Mouse (Mus musculus) MEL (cell line): Measurements from ENCODE around the gene Rock2.

ENCODE experiments used
- CTCF ChIP-seq, 3 experiments: IDR thresholded peaks in 2 of 3; conservative IDR thresholded peaks in 1 of 3; 2 replicates each; pipeline ENCODE4 v1.5.1; 2011 to 2012; ENCODE audit warnings: low read length in 3 of 3, low read depth in 2 of 3, mild to moderate bottlenecking in 2 of 3, improper control_type of control experiment in 1 of 3, inconsistent platforms in 1 of 3, mixed read lengths in 1 of 3, moderate library complexity in 1 of 3; ENCODE audit not compliant: control insufficient read depth in 1 of 3, insufficient read depth in 1 of 3, poor library complexity in 1 of 3, severe bottlenecking in 1 of 3
- E2F4 ChIP-seq: IDR thresholded peaks from 2 replicates; pipeline ENCODE4 v1.6.1; 2011; ENCODE audit warnings: low read depth, low read length, improper control_type of control experiment, borderline replicate concordance
- ELF1 ChIP-seq: IDR thresholded peaks from 2 replicates; pipeline ENCODE4 v1.6.1; 2014; ENCODE audit warnings: low read depth, mild to moderate bottlenecking, inconsistent platforms, low read length, improper control_type of control experiment, moderate library complexity
- GATA1 ChIP-seq: IDR thresholded peaks from 2 replicates; pipeline ENCODE4 v1.6.1; 2011; ENCODE audit warnings: low read depth, low read length, improper control_type of control experiment
- HCFC1 ChIP-seq: IDR thresholded peaks from 2 replicates; pipeline ENCODE4 v1.6.1; 2012; ENCODE audit warnings: low read depth, mild to moderate bottlenecking, inconsistent platforms, low read length, improper control_type of control experiment, moderate library complexity
- MYC ChIP-seq: IDR thresholded peaks from 2 replicates; pipeline ENCODE4 v1.6.1; 2011; ENCODE audit warnings: low read depth, mild to moderate bottlenecking, low read length, improper control_type of control experiment, moderate library complexity
- POLR2AphosphoS5 ChIP-seq: IDR thresholded peaks from 2 replicates; pipeline ENCODE4 v1.6.1; 2012; ENCODE audit warnings: low read depth, borderline replicate concordance, mild to moderate bottlenecking, inconsistent platforms, low read length, moderate library complexity, mixed read lengths
- RCOR1 ChIP-seq: IDR thresholded peaks from 2 replicates; pipeline ENCODE4 v1.6.1; 2012; ENCODE audit warnings: low read depth, mild to moderate bottlenecking, inconsistent platforms, low read length, improper control_type of control experiment
- TAL1 ChIP-seq: IDR thresholded peaks from 2 replicates; pipeline ENCODE4 v1.6.1; 2012; ENCODE audit warnings: mild to moderate bottlenecking, inconsistent platforms, low read length, moderate library complexity, mixed read lengths
- ZMIZ1 ChIP-seq: IDR thresholded peaks from 2 replicates; pipeline ENCODE4 v1.6.1; 2012; ENCODE audit warnings: low read depth, mild to moderate bottlenecking, inconsistent platforms, low read length, improper control_type of control experiment, moderate library complexity

GRCm38 (mm10) chr12:16977120-16977519 is 82.4 kb downstream of the Rock2 start:
- TF ChIP-seq HCFC1 (no peak), MYC (no peak), CTCF (IDR thresholded peaks at IDR 0.05 in 2 of 3, conservative IDR thresholded peaks at IDR 0.05 in 1 of 3; ENCODE audit: control insufficient read depth in 1 of 3, insufficient read depth in 1 of 3, low read depth in 2 of 3, low read length in 3 of 3, poor library complexity in 1 of 3, severe bottlenecking in 1 of 3) (no peak), POLR2AphosphoS5 (no peak), RCOR1 (no peak), E2F4 (no peak), TAL1 (no peak), ZMIZ1 (no peak), ELF1 (no peak), GATA1 (no peak)
